In the genomic region with DNA sequence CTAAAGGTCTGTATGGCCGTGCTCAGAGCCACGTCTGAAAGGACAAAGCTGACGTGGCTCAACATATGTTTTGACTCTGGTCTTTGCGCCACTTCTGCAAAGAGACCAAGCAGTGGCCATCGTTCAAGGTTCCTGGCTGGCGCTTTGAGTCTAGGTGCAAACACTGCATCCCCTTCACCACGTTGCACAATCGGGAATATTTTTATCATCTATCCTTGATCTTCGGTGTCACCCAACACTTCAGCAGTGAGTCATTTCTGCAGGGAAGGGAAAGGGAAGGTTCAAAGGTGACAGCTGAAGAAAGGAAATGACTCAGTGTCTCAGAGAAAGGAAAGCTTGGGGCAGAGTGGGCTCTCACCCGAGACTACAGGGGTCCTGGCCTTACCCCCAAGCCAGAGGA, we compare ENCODE assay signal across 14 mouse cellular contexts. TPM values are rescaled to one million over a fixed set of nuclear protein-coding genes. Genes with fewer than 3 reads are reported as not detected.
A peak's percentile ranks its signal among the peaks of the same experiment; 100 is the strongest.
DNase-seq lines count a peak whose midpoint lies in the region; ATAC-seq and TF ChIP-seq lines count a peak whose summit lies in the region.
"Had no signal": no experiment of that assay in that cellular context is flagged by ENCODE, and none has a peak within 500 bp of the region (broad histone marks: within the 10 kb centered on the region; RNA-seq: fewer than 3 reads in every experiment).

No protein-coding gene starts in this region.

- peaks cover 48% of the 10 kb centered on the region for H3K4me1 ChIP-seq in heart, adult 2 months (ENCODE audit: control insufficient read depth, insufficient read depth, low read length)
- H3K4me1 ChIP-seq in kidney, embryonic 15.5 days: peaks cover 62% of the 10 kb centered on the region
- H3K4me1 ChIP-seq in liver, embryonic 13.5 days (replicated peaks): peaks cover 55% of the 10 kb centered on the region

- H3K36me3 ChIP-seq in heart, adult 2 months (ENCODE audit: control insufficient read depth, insufficient read depth, low read length): peaks cover 4% of the 10 kb centered on the region
- peaks cover 60% of the 10 kb centered on the region for H3K36me3 ChIP-seq in kidney, embryonic 15.5 days
- H3K36me3 ChIP-seq in liver, embryonic 13.5 days: peaks cover 16% of the 10 kb centered on the region; the same call in 1 of the 2 replicates

- no peak overlapping the region for H3K4me2 ChIP-seq in kidney, embryonic 15.5 days
- no peak overlapping the region for H3K4me2 ChIP-seq in liver, embryonic 13.5 days
- H3K4me2 ChIP-seq: embryonic facial prominence, embryonic 15.5 days had no signal

- TF ChIP-seq EP300 in heart, adult 2 months (IDR thresholded peaks at IDR 0.05; ENCODE audit: insufficient read depth, low read depth, low read length): no peak

- 33% methylated on average over 10 of the region's 10 CpGs for WGBS in heart, adult 2 months
- WGBS in kidney, embryonic 15.5 days: 50% methylated on average over 10 of the region's 10 CpGs
- WGBS in liver, embryonic 13.5 days (ENCODE audit: insufficient replicate concordance): 45% methylated on average over 10 of the region's 10 CpGs

- H3K4me3 ChIP-seq in heart, adult 2 months: no peak overlapping the region
- H3K4me3 ChIP-seq in kidney, embryonic 15.5 days (replicated peaks): no peak overlapping the region
- H3K4me3 ChIP-seq in liver, embryonic 13.5 days (replicated peaks): no peak overlapping the region
- H3K4me3 ChIP-seq: embryonic facial prominence, embryonic 15.5 days had no signal

- H3K9me3 ChIP-seq in kidney, embryonic 15.5 days (replicated peaks): no peaks in the 10 kb centered on the region
- no peaks in the 10 kb centered on the region for H3K9me3 ChIP-seq in liver, embryonic 13.5 days (replicated peaks)
- H3K9me3 ChIP-seq: embryonic facial prominence, embryonic 15.5 days had no signal

- no peak overlapping the region for H3K9ac ChIP-seq in heart, adult 2 months (ENCODE audit: low read depth, low read length)
- H3K9ac ChIP-seq in kidney, embryonic 15.5 days: no peak overlapping the region
- no peak overlapping the region for H3K9ac ChIP-seq in liver, embryonic 13.5 days
- H3K9ac ChIP-seq: embryonic facial prominence, embryonic 15.5 days had no signal

- H3K27me3 ChIP-seq in heart, adult 2 months (ENCODE audit: control insufficient read depth, insufficient read depth, low read length): no peaks in the 10 kb centered on the region
- no peaks in the 10 kb centered on the region for H3K27me3 ChIP-seq in kidney, embryonic 15.5 days
- no peaks in the 10 kb centered on the region for H3K27me3 ChIP-seq in liver, embryonic 13.5 days
- H3K27me3 ChIP-seq: embryonic facial prominence, embryonic 15.5 days; megakaryocyte, embryonic 14.5 days; Patski had no signal

- H3K79me2 ChIP-seq in heart, adult 2 months (replicated peaks; ENCODE audit: control insufficient read depth, insufficient read depth, low read length): no peaks in the 10 kb centered on the region

- DNase-seq in heart, adult 2 months: no peak
- DNase-seq in heart, postnatal 10 days: no peak
- DNase-seq in kidney, postnatal 36 days: no peak
- DNase-seq in NIH3T3 (ENCODE audit: low read depth): peak; percentile 56
- DNase-seq in liver, embryonic 13.5 days: no peak
- DNase-seq in cerebellum, postnatal 4 days (ENCODE audit: low spot score in 2 of 2): no peak
- no peak for DNase-seq in gastrocnemius, postnatal 4 days (ENCODE audit: low spot score in 2 of 2)
- DNase-seq: cerebellum, adult 9-11 months had no signal

- H3K27ac ChIP-seq in heart, adult 2 months: peak overlapping the region; percentile 69
- H3K27ac ChIP-seq in kidney, embryonic 15.5 days: peak overlapping the region; percentile 83
- peak overlapping the region; percentile 59 for H3K27ac ChIP-seq in liver, embryonic 13.5 days
- H3K27ac ChIP-seq: embryonic facial prominence, embryonic 15.5 days; hindbrain, postnatal 0 days had no signal

- no peak for ATAC-seq in kidney, embryonic 15.5 days (replicated peaks; ENCODE audit: low FRiP score)
- ATAC-seq in liver, embryonic 13.5 days (ENCODE audit: low read depth): no peak
- ATAC-seq: CD4-positive, CD25-positive, alpha-beta regulatory T cell, adult 4 months; hindbrain, postnatal 0 days; Patski had no signal

- no peak for TF ChIP-seq CTCF in heart, adult 2 months (IDR thresholded peaks at IDR 0.05)

- TF ChIP-seq POLR2A in heart, adult 2 months (IDR thresholded peaks at IDR 0.05; ENCODE audit: insufficient read depth, low read depth, low read length): no peak

- intact Hi-C loops in heart, adult 2 months (cut with DNase I): no loop called here
- intact Hi-C loops in heart, postnatal 10 days (cut with DNase I): loop anchor here (2.0 kb wide), 1 partner anchor 24 kb away; no protein-coding TSS in a partner anchor

RNA-seq across cellular contexts. Expression of a gene that starts 42.2 kb away (rescaled TPM):
- 10 to 100 TPM; 39.2 to 39.8 TPM for total RNA-seq in heart, adult 2 months (2021)
- 17.2 and 24.1 TPM in 2 replicates for polyA plus RNA-seq in heart, adult 2 months (2012; rRNA removed)
- 10 to 100 TPM; 49.9 to 50.6 TPM for total RNA-seq in heart, postnatal 10 days (2021)
- polyA plus RNA-seq in kidney, embryonic 15.5 days (2015; fragmentation: Nextera tagmentation; extraction: Ambion mirVana): 24.6 and 28.7 TPM in 2 replicates
- polyA plus RNA-seq in liver, embryonic 13.5 days (2015; fragmentation: Nextera tagmentation; extraction: Ambion mirVana): 9.1 and 9.2 TPM in 2 replicates
- 10 to 100 TPM; 40.4 to 41.4 TPM for total RNA-seq in gastrocnemius, postnatal 4 days (2021)
